Mouse (Mus musculus) cerebellum, adult 9-10 months (tissue): Measurements from ENCODE around the gene Spi1.

ENCODE experiments used
- DNase-seq: peaks from one replicate; pipeline ENCODE4 v3.0.0; 2022

The Spi1 gene

GRCm38 (mm10) chr2:91128761-91129160, 46.6 kb downstream of the Spi1 start:
- DNase-seq = no peak

DNA sequence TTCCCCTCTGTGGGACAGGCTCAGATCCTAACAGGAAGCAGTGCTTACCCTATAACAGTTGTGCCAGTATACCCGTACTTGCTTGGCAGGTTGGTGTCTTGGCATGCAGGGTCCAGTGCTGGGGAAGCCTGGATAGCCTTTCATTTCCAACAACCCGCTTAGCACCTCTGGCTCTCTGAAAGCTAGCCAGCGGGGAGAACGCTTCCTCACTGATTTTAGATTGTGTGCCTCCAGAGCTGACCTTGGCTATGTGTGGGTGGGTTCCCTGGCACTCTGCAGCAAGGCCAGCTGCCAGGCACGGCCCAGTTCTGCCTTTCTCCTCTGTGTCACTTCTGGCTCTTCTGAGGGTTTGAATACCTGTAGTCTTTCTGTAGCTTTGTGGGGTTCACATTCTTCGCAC, 47.9 kb downstream of the Spi1 start:
- no peak for DNase-seq

DNA sequence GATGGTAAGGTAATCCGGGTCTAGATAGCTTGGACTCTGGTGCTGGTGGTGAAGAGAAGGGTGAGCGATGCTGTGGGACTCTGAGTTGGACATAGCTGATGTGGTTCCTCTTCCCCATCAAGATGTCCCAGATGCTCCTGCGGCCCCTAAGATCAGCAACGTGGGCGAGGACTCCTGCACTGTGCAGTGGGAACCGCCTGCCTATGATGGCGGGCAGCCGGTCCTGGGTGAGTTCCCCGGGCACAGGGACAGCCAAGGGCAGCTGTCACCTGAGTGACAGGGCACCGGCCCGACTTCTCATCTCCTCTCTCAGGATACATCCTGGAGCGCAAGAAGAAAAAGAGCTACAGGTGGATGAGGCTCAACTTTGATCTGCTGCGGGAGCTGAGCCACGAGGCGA, 49.1 kb downstream of the Spi1 start:
- no peak for DNase-seq

GRCm38 (mm10) chr2:91132035-91132434, 49.8 kb downstream of the Spi1 start:
- DNase-seq = no peak

- DNase-seq = peak; percentile 64
Observed at GRCm38 (mm10) chr2:91136513-91137412, 54.6 kb downstream of the Spi1 start.

GRCm38 (mm10) chr2:91137481-91137880, 55.3 kb downstream of the Spi1 start:
- no peak for DNase-seq

DNA sequence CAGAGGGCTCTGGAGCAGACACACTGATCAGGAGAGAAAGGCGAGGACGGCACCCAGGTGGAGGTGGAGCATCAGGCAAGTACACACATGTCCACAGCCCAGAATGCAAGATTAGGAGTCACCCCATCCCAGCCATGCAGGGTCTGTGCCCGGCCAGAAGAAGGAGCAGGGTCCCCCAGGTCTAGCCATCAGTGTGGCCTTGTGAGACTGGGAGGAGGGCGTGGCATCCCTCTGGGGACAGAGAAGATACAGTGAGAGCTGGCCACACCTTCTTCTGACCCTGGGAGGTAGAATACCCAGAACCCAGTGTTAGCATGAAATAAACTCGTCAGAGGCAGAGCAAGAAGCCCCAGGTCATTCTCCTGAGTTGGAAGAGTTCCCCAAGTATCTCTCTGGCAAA, 57.1 kb downstream of the Spi1 start:
- DNase-seq = no peak

- no peak for DNase-seq
Observed at GRCm38 (mm10) chr2:91139764-91140163, 57.6 kb downstream of the Spi1 start.

DNA sequence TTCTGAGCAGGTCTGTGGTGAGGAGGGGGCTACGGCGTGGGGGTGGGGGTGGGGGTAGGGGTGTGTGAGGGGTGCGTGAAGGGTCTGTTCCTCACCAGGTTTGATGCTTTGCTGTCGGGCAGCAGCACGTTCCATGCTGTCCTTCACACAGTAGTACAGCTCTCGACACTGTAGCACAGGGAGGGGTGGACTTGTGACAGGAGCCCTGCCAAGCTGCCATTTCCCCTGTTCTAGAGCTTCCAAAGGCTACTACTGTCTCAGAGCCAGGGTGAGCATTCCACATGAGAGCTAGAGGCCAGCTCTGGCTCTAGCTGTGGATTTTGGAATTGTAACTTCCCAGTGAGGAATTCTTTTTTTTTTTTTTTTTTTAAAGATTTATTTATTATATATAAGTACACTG, 60.7 kb downstream of the Spi1 start:
- no peak for DNase-seq

GRCm38 (mm10) chr2:91143401-91143800, 61.2 kb downstream of the Spi1 start:
- DNase-seq = no peak

- no peak for DNase-seq
Observed at GRCm38 (mm10) chr2:91148101-91148500, 65.9 kb downstream of the Spi1 start.

DNA sequence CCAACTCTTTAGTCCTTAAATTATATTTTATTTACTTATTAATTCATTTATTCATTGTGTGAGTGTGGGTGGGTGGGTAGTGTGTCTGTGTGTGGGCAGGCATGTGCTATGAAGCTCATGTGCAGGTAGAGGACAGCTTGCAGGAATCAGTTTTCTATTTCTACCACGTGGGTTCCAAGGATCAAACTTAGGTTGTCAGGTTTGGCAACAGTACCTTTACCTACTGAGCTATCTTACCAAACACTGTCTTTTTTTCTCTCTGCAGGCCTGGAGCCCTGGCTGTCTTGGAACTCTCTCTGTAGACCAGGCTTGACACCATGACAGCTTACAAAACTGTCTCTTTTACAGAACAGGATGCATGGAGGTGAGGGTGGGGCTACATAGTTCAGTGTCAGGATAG, 69.1 kb downstream of the Spi1 start:
- no peak for DNase-seq

- no peak for DNase-seq
Observed at GRCm38 (mm10) chr2:91152885-91153377, 70.7 kb downstream of the Spi1 start.

DNA sequence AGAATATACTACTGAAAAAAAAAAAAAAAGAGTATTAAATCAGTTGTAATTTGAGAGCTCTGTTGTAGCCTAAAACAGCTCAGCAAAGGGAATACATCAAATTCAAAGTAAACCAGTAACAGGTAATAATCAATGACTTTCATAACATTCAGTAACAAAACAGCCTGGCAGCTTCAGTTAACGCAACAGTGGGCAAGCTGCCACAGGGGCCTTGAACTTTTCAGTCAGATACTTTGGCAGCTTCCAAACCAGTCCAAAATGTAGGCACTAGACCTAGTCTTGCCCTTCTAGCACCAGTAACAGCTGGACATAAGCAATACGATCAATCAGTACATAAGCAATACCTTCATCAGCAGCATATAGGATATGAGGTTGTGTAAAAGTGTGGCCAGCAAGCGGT, 71.9 kb downstream of the Spi1 start:
- no peak for DNase-seq

DNA sequence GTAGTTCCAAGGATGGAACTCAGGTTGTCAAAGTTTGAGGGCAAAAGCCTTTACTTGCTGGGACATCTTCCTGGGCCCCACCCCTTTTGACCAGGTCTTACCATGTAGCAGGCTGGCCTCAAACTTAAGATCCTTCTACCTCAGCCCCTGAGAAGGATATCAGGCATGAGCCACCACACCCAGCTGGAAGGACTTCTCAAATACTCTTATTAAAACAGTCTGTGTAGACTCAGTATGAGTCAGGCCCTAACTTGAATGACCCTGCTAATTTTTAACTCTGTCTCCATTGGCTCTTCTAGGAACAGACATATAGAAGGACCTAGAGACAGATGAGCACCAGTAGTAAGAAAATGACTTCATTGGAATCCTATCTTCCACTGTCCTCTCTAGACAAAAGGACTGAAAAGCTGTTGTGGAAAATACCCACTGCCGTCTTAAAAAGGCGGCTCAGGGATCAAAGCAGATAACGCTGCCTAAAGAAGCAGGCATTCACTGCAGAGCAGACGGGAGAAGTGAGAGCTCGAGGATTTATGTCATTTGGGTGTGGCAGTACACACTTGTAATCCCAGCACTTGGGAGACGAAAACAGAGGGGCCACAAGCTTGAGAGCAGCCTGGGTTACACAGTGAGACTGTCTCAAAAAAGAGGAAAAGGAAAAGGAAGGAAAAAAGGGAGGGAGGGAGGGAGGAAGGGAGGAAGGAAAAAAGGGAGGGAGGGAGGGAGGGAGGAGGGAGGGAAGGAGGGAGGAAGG, 75.0 kb downstream of the Spi1 start:
- DNase-seq = no peak

DNA sequence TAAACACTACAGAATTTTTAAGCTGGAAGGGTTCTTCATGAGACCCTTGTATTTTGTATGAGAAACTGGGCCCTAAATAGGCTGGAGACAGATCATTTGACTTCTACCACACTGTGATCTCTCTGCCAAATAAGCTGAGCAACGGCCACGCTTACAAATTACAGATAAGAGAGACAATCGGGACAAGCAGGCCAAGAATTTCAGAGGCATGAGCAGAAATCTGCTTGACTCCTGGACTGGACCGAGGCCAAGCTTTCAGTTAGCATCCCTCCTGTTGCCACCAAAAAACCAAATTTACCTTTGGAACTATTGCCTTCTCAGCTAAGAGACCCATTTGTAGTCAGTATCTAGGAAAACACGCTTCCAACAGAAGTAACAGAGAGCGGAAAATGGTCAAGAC, 78.4 kb downstream of the Spi1 start:
- DNase-seq = no peak

DNA sequence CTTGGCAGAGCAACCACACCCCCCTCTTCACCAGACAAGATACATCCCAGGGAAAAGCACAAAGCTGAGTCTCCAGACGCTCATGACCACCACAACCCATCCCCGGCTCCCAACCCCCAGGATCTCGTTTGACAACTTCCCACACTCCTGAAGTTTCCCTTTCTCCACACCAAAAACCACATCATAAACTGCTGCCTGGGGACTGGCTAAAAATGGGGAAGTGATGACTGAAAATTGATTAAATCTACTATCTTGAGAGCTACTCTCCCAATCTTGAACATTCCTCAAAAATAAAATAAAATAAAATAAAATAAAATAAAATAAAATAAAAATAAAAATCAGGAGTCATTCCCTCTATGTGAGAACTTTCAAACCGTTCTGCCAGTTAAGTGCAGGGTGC, 80.8 kb downstream of the Spi1 start:
- no peak for DNase-seq

DNA sequence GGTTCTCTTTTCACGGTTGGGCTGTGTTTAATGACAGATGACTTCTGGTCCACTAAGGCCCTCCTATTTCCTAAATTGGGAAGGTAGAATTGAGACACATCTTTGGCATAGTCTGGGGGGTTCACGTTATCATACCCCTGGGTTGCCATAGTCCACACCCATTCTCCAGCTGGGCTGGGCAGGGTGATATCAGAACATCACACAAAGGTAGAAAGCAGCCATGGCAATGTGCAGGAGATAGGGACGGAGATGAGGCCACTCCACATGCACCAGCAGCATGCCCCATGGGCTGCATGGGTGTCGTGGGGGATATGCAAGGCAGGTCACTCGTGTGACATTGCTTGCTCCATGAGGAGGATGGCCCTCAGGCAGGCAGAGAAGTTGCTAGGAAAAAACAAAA, 81.3 kb downstream of the Spi1 start:
- DNase-seq = no peak

GRCm38 (mm10) chr2:91164991-91165390, 82.8 kb downstream of the Spi1 start:
- no peak for DNase-seq
